Mouse (Mus musculus): Measurements from ENCODE around the gene Mylk4. TPM values are rescaled to one million over a fixed set of nuclear protein-coding genes. Genes with fewer than 3 reads are reported as not detected.
A peak's percentile ranks its signal among the peaks of the same experiment; 100 is the strongest.

Gene Mylk4
- not detected in 2 replicates for polyA plus RNA-seq (2012; rRNA removed)

DNA sequence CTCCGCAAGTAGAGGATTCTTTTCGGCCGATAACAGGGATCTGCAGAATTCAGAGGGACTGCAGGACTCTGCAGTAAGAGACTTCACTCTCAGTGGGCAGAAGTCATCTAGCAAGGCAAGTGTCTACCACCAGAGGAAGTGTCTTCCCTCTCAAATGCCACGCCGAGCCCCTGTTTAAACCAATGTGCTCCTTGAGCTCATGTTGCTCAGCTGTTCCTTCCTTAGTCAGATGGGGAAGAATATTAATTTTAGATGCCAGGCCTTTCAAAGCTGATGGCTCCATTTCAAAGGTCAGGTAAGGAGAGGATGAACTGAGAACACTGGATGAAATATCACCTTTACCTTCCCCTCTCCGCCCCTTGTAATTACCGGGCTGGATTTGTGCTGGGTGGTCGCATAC lies at the start of gene Mylk4:
Mylk4 (minus strand) TSS at position 139 of the 400 bp plus-strand sequence.
- Histone ChIP-seq H3K36me3 (ENCODE audit: control insufficient read depth, insufficient read depth, low read length) (no peaks in the 10 kb centered on the region), H3K27me3 (ENCODE audit: control insufficient read depth, insufficient read depth, low read length) (no peaks in the 10 kb centered on the region), H3K4me1 (ENCODE audit: control insufficient read depth, insufficient read depth, insufficient read length, low read length) (no peaks in the 10 kb centered on the region), H3K27ac (ENCODE audit: insufficient read depth, low read depth, low read length) (no peak within 1 kb of the TSS), H3K4me3 (ENCODE audit: low read depth, low read length) (no peak within 1 kb of the TSS)
- TF ChIP-seq POLR2A (IDR thresholded peaks at IDR 0.05; ENCODE audit: low read depth, low read length) (no peak), CTCF (IDR thresholded peaks at IDR 0.05; ENCODE audit: extremely low read depth, insufficient read length, insufficient replicate concordance, low read depth, low read length) (no peak)
- 76% methylated on average over 8 of the region's 8 CpGs for WGBS

DNA sequence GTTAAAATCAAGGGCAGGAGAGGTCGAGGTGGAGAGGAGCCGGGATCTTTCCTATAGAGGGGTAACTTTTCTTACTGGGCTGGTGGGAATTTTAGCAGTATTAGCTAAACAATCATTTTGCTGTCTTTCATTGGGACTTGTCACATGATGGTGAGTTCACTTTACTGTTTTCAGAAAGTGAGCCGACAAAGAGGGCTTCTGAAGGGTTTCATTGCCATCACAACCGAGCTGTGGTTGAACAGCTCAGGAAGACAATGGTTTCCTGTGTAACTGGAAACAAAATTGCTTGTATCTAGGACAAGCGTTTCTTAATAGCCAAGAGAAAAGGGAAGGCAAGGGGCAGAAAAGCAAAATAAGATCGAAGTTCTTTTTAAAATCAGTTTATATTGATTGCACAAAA lies 49.5 kb upstream of the Mylk4 start:
- no peak overlapping the region; the same call in 1 of the 2 replicates for H3K27ac ChIP-seq (ENCODE audit: insufficient read depth, low read depth, low read length)
- 79% methylated on average over 6 of the region's 6 CpGs for WGBS
- H3K27me3 ChIP-seq (ENCODE audit: control insufficient read depth, insufficient read depth, low read length) = no peaks in the 10 kb centered on the region
- H3K4me1 ChIP-seq (ENCODE audit: control insufficient read depth, insufficient read depth, insufficient read length, low read length) = peaks cover 23% of the 10 kb centered on the region; the same call in 1 of the 2 replicates
- no peaks in the 10 kb centered on the region for H3K36me3 ChIP-seq (ENCODE audit: control insufficient read depth, insufficient read depth, low read length)
- H3K4me3 ChIP-seq (ENCODE audit: low read depth, low read length) = no peak overlapping the region
- TF ChIP-seq CTCF (IDR thresholded peaks at IDR 0.05; ENCODE audit: extremely low read depth, insufficient read length, insufficient replicate concordance, low read depth, low read length) = no peak
- no peak for TF ChIP-seq POLR2A (IDR thresholded peaks at IDR 0.05; ENCODE audit: low read depth, low read length)

DNA sequence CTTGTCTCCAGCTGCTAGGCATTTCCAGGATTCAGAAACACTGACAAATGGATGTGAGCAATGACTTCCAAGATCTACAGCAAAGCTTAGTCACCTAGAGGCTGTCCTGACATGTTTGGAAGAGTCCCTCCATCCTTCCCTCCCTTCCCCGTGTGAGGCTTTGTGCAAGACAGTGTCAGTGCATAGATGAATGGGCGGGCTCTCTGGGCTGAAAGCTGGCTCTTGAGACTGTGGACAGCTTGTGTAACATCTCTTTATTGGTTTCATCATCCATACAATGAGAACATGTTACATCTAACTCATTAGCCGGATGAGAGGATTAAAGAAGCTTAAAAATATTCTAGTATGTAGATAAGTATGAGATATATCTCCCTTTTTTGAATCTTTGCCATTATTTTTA lies 49.0 kb upstream of the Mylk4 start:
- TF ChIP-seq CTCF (IDR thresholded peaks at IDR 0.05; ENCODE audit: extremely low read depth, insufficient read length, insufficient replicate concordance, low read depth, low read length) = no peak
- Histone ChIP-seq H3K36me3 (ENCODE audit: control insufficient read depth, insufficient read depth, low read length) (no peaks in the 10 kb centered on the region), H3K4me1 (ENCODE audit: control insufficient read depth, insufficient read depth, insufficient read length, low read length) (peaks cover 26% of the 10 kb centered on the region; the same call in 1 of the 2 replicates), H3K27me3 (ENCODE audit: control insufficient read depth, insufficient read depth, low read length) (no peaks in the 10 kb centered on the region), H3K4me3 (ENCODE audit: low read depth, low read length) (no peak overlapping the region), H3K27ac (ENCODE audit: insufficient read depth, low read depth, low read length) (peak overlapping the region; percentile 95)
- WGBS = 71% methylated on average over 3 of the region's 3 CpGs

DNA sequence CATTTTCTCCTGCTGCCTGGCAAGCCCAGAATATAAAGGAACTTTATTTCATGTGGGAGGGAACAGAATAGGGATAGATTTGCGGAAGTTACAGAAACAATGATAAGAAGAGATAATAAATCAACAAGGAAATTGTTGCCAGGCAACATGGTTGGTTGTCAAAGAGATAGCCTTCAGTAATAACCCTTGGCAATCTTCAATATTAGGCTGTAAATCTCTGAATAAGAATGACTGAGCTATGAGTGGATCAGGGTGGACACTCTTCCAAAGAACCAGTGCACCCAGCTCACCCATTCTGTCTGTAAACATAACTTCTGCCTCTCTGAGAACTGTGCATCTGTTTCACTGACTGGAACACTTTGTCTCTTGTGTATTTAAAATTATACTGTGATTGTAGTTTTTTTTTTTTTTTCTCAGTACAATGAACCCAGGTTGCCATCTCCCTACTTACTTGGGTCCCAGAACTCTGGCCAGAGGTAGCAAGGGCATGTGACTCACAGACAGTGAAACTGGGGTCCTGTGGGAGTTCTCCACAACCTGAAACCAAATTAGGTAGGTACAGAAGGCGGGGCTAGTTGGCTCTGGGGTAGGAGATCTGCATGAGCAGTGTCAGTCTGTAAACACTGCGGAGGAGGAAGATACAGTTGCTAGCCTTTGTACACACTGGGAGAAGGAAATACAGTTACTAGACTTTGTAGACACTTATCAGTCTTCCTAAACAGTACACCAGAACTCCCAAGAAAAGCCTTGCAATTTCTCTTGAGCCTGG lies 47.9 kb upstream of the Mylk4 start:
- no peak for TF ChIP-seq CTCF (IDR thresholded peaks at IDR 0.05; ENCODE audit: extremely low read depth, insufficient read length, insufficient replicate concordance, low read depth, low read length)
- no peak for TF ChIP-seq POLR2A (IDR thresholded peaks at IDR 0.05; ENCODE audit: low read depth, low read length)
- Histone ChIP-seq H3K27ac (ENCODE audit: insufficient read depth, low read depth, low read length) (peak overlapping the region; percentile 95), H3K36me3 (ENCODE audit: control insufficient read depth, insufficient read depth, low read length) (no peaks in the 10 kb centered on the region), H3K4me1 (ENCODE audit: control insufficient read depth, insufficient read depth, insufficient read length, low read length) (peaks cover 27% of the 10 kb centered on the region; the same call in 1 of the 2 replicates), H3K4me3 (ENCODE audit: low read depth, low read length) (no peak overlapping the region), H3K27me3 (ENCODE audit: control insufficient read depth, insufficient read depth, low read length) (no peaks in the 10 kb centered on the region)
- 23% methylated on average over 3 of the region's 3 CpGs for WGBS

DNA sequence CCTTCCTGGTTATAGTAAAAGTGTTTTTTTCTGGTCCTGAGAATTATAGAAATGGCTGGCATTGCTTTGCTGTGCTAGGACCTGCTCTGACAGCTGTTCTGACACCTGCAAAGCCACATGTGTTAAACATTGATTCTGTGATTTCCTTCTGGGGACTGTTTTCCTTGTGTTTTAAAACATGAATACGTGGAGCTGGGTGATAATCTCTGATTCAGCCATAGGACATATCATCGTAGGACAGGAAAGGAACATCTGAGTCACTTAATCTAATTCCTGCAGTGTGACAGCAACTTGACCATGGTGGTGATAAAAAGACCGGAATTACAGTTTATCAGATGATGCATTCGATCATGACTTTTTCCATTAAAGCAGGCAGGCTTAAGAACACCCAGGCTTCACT lies 45.1 kb upstream of the Mylk4 start:
- 63% methylated on average over 4 of the region's 4 CpGs for WGBS
- Histone ChIP-seq H3K27ac (ENCODE audit: insufficient read depth, low read depth, low read length) (peak overlapping the region; percentile 14; the same call in 1 of the 2 replicates), H3K4me1 (ENCODE audit: control insufficient read depth, insufficient read depth, insufficient read length, low read length) (peaks cover 27% of the 10 kb centered on the region; the same call in 1 of the 2 replicates), H3K4me3 (ENCODE audit: low read depth, low read length) (no peak overlapping the region), H3K27me3 (ENCODE audit: control insufficient read depth, insufficient read depth, low read length) (no peaks in the 10 kb centered on the region), H3K36me3 (ENCODE audit: control insufficient read depth, insufficient read depth, low read length) (no peaks in the 10 kb centered on the region)
- TF ChIP-seq POLR2A (IDR thresholded peaks at IDR 0.05; ENCODE audit: low read depth, low read length) (no peak), CTCF (IDR thresholded peaks at IDR 0.05; ENCODE audit: extremely low read depth, insufficient read length, insufficient replicate concordance, low read depth, low read length) (no peak)

DNA sequence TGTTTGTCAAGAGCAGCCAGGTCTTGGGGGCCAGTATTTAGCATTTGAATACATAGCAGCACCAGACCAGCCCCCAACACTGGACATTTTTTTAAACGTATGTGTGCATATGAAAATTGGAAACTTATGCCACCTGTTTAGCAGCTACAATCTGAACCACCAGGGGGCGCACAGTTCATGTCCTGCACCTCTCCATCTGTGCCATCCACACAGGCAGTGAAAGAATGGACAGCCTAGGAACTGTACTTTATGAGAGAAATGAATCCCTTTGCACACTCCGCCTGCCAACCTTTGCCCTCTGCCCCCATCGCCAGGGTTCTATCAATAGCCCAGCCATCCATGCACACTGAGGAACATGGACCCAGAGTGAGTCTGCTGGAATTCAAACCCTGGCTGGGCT lies 44.2 kb upstream of the Mylk4 start:
- peaks cover 27% of the 10 kb centered on the region; the same call in 1 of the 2 replicates for H3K4me1 ChIP-seq (ENCODE audit: control insufficient read depth, insufficient read depth, insufficient read length, low read length)
- TF ChIP-seq POLR2A (IDR thresholded peaks at IDR 0.05; ENCODE audit: low read depth, low read length) = no peak
- peak; percentile 75; the same call in 1 of the 2 replicates for TF ChIP-seq CTCF (IDR thresholded peaks at IDR 0.05; ENCODE audit: extremely low read depth, insufficient read length, insufficient replicate concordance, low read depth, low read length)
- H3K36me3 ChIP-seq (ENCODE audit: control insufficient read depth, insufficient read depth, low read length) = no peaks in the 10 kb centered on the region
- peak overlapping the region; percentile 14; the same call in 1 of the 2 replicates for H3K27ac ChIP-seq (ENCODE audit: insufficient read depth, low read depth, low read length)
- H3K4me3 ChIP-seq (ENCODE audit: low read depth, low read length) = no peak overlapping the region
- H3K27me3 ChIP-seq (ENCODE audit: control insufficient read depth, insufficient read depth, low read length) = no peaks in the 10 kb centered on the region
- 19% methylated on average over 4 of the region's 4 CpGs for WGBS

DNA sequence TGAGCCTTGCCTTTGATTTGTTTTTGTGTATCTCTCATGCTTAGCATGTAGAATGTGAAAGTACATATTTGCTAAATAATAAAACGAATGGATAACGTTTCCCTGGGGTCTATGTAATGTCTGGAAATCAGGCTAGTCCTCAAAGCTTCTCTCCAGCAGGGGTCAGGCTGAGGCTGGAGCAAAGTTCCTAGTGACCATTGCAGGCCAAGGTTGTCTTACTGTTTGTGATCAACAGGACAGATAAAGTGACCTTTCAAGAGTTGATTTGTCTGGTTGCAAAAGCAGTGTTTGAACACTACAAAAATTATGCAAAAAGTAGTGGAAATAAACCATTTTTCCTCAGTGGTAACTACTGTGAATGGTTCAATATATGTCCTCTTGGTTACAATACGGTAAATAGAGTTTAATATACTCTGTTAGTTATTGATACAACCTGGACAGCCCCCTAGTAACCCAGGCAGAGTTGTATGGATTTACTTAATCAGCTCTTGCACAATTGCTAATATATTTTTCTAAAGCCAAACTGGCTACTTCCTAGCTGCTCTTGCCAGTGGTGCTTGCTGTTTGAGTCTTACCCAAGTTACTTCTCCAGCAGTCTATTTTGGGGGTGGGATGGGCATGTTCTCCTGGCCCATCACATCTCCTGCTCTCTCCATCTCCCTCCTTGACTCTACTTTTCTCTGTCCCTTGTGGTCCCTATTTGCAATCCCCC lies 43.5 kb upstream of the Mylk4 start:
- WGBS = 66% methylated on average over 3 of the region's 3 CpGs
- Histone ChIP-seq H3K36me3 (ENCODE audit: control insufficient read depth, insufficient read depth, low read length) (no peaks in the 10 kb centered on the region), H3K27me3 (ENCODE audit: control insufficient read depth, insufficient read depth, low read length) (no peaks in the 10 kb centered on the region), H3K4me3 (ENCODE audit: low read depth, low read length) (no peak overlapping the region), H3K27ac (ENCODE audit: insufficient read depth, low read depth, low read length) (no peak overlapping the region), H3K4me1 (ENCODE audit: control insufficient read depth, insufficient read depth, insufficient read length, low read length) (peaks cover 21% of the 10 kb centered on the region; the same call in 1 of the 2 replicates)
- TF ChIP-seq POLR2A (IDR thresholded peaks at IDR 0.05; ENCODE audit: low read depth, low read length) = no peak
- peak; percentile 13; the same call in 1 of the 2 replicates for TF ChIP-seq CTCF (IDR thresholded peaks at IDR 0.05; ENCODE audit: extremely low read depth, insufficient read length, insufficient replicate concordance, low read depth, low read length)
